Mouse (Mus musculus) kidney, postnatal 25 days (tissue): ENCODE measurements around the gene Agps.
"Not testable (repeated sequence)": the region's sequence is repeated elsewhere in the genome, so short reads cannot be mapped to it uniquely, and the experiment has no call there.

Experiments used
- DNase-seq, 2 experiments: peaks; one replicate each; pipeline ENCODE4 v3.0.0; 2021; ENCODE audit warnings: mixed read lengths in 2 of 2

Gene Agps

GRCm38 (mm10) chr2:75930941-75931340 lies 99.0 kb downstream of the Agps start:
- DNase-seq: no peak

GRCm38 (mm10) chr2:75933541-75933940 lies 101.6 kb downstream of the Agps start:
- no peak for DNase-seq

GRCm38 (mm10) chr2:75936685-75937084 lies 104.7 kb downstream of the Agps start:
- DNase-seq: not testable (repeated sequence)

- DNase-seq: not testable (repeated sequence)
These were observed 105.6 kb downstream of the Agps start for GRCm38 (mm10) chr2:75937520-75938116.

DNA sequence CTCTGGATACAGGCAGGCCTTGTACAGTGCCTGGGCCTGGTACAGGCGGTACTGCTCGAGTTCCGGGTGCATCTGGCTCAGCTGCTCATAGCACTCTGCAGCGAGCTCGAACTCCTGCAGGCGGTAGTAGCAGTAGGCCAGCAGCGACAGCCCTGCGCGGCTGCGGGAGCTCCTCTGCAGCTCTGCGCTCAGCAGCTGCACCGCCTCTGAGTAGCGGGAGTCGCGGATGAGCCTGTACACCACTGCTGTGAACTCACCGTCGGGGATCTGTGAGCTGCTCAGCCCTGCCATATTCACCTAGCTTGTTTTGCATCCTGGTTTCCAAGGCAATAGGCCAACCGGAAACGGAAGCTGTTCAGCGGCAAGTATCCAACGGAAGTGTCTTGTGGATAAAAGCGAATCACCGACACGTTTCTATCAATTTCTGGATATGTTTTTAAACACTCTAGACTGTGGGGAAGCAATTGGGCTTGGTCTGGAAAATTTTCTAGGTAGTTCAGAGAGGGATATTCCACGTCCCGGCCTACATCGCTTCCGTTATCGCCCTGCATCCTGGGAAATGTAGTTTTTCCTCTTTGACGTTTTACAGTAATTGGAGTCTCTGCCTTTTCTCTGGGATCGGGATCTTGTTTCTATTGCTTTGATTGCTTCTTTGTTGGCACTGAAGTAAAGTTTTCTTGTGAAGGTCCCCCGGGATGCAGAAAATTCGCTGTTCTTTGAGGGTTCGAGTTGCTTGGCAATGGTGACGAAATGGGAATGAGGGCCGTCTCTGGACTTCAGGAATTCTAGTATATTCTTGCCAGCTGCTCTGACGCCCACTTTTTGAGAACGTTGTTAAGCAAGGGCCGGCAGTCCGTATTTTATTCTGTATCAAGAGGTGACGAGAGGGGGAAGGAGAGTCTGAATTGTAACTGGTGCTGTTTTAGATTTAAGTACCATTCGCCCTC lies 106.4 kb downstream of the Agps start, which contains the start of gene Ttc30b:
Gene Ttc30b (minus strand): TSS at position 469 of the 947 bp plus-strand sequence.
- DNase-seq: peak; percentile 82 to 85

- DNase-seq: no peak
These were observed 118.7 kb downstream of the Agps start for GRCm38 (mm10) chr2:75950685-75951084.

DNA sequence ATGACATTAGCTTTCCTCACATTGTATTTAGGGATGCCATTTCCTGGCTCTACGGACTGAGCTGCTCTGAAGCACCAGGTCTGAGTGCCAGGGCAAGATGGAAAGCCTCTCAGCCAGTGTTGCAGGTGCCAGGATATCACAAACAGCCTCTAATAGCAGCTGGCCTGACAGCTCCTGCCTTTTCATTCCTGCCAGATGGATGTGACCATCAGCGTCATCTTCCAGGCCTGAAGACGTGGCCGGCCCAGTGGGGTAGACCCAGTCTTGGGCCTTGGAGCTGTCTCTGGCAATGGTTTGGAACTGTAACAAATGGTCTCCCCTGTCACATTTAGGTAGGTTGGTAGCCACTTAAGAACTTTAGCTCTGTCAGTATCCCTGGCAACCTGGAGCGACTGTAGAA lies 121.3 kb downstream of the Agps start:
- no peak for DNase-seq

GRCm38 (mm10) chr2:75955709-75956108 lies 123.7 kb downstream of the Agps start:
- DNase-seq: no peak

- no peak for DNase-seq
These were observed 127.3 kb downstream of the Agps start for GRCm38 (mm10) chr2:75959183-75959849.

DNA sequence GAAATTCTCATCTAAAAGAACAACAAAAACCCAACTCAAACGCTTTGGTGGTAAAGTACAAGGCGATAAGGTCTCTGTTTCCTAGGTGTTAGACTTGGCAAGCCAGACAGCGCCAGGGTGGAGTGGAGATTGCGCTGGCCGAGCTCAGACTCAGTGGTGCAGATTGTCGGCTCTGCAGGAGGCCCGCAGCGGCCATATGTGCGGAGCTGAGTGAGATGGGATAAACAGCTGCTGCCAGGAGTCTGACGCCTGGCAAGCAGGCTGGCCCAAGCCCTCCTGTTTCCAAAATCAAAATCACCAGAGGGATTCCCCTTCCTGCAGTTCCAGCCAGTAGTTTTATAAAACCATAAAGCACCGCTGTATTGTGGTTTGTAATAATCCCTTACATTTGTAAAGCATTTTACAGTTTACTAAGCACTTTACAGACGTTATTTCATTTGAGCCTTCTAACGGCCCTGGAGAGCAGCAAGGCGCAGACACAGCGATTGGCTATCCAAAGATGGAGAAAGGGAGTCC lies 127.9 kb downstream of the Agps start:
- DNase-seq: no peak

GRCm38 (mm10) chr2:75960366-75961330 lies 128.7 kb downstream of the Agps start:
- peak; percentile 32 to 66 for DNase-seq

DNA sequence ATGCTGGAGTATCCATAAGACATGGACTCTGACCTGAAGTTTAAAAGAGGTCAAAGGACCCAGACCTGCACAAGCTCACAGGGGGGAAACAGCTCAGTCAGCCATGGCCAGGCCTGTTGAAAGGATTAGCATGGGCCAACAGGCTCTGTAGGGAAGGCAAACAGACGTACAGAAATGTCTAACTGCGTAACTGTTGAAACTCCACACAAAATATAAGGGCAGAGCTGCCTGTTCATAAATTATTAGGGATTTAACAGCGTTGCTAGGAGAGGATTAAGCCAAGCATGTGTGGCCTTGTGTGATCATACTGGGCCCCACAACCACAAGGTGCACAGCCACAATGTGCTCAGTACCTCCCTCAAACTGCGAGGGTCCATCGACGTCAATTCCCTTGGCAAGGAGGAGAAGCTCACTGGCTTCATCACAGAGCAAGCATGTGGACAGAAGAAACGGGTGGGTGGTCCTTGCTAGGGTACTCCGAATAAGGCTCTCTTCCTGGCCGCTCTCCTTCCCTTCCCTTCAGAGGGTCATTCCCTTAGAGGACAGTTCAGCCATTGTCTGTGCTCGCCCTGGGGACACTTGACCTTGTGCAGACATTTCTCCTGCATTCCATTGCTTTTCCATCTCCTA lies 131.3 kb downstream of the Agps start:
- no peak for DNase-seq

GRCm38 (mm10) chr2:75964051-75964450 lies 132.1 kb downstream of the Agps start:
- DNase-seq: peak in 1 of 2 experiments; percentile 41

DNA sequence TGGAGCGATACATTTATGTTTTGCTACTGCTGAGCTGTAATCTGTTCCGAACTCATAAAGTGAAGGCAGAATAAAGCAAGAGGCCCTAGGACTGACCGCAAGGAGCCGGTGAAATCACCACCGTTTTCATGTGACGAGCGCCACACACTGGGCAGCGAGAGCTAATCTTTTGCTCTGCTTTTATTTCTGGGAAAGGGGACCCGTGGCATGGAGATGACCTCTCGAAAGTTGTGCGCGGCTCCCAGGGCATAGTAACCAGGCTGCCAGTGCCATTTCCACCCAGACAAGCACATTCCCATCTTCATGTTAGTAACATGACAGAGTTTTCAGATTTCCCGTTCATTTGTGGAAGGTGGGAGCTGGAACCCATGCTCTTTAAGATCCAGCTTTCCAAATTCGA lies 132.5 kb downstream of the Agps start:
- DNase-seq: peak; percentile 67 to 68

- peak; percentile 43 to 68 for DNase-seq
These were observed 133.0 kb downstream of the Agps start for GRCm38 (mm10) chr2:75964972-75965371.

GRCm38 (mm10) chr2:75974131-75974530 lies 142.2 kb downstream of the Agps start:
- no peak for DNase-seq

DNA sequence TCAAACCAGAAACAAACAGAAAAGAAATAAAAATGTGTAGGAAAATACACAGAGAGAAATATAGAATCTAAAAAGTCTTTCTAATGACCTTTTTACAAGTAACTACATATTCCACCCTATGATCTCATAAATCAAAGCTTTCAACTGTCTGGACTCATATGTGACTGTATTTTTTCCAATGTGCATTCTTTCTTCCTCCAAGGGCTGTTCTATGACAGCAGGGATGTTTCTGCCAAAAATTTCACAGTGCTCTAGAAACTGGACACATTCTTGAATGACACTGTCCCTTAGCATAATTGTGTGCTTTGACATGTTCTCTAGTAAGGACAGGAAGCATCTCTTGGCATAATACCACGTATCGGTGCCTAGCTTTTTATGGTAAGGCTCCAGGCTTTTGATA lies 144.1 kb downstream of the Agps start:
- not testable (repeated sequence) for DNase-seq

GRCm38 (mm10) chr2:75977752-75978368 lies 145.9 kb downstream of the Agps start, which contains the start of gene Ttc30a2:
Ttc30a2 (minus strand) TSS chr2:75978170.
- peak; percentile 63 to 67 for DNase-seq
